Mouse (Mus musculus) neural tube, embryonic 13.5 days (tissue): Measurements from ENCODE around the gene Hrasls5. TPM values are rescaled to one million over a fixed set of nuclear protein-coding genes. Genes with fewer than 3 reads are reported as not detected.

Experiments
- ATAC-seq: fragments of 200-750 bp; cut with Nextera tagmentation; 2 replicates; pipeline ENCODE4 v1.8.0; 2017; ENCODE audit warnings: low read depth, mild to moderate bottlenecking, moderate TSS enrichment, moderate library complexity
- H3K27ac ChIP-seq: fragments of 300-500 bp; sonication (generic); replicated peaks from 2 replicates; pipeline ENCODE4 v1.5.1; 2015; ENCODE audit warnings: moderate library complexity, mild to moderate bottlenecking, inconsistent platforms
- H3K27me3 ChIP-seq: fragments of 300-500 bp; sonication (generic); 2 replicates; pipeline ENCODE4 v1.6.1; 2015; ENCODE audit warnings: mild to moderate bottlenecking, inconsistent platforms
- H3K36me3 ChIP-seq: fragments of 300-500 bp; sonication (generic); 2 replicates; pipeline ENCODE4 v1.6.1; 2015; ENCODE audit warnings: mild to moderate bottlenecking, inconsistent platforms
- H3K4me1 ChIP-seq: fragments of 300-500 bp; sonication (generic); replicated peaks from 2 replicates; pipeline ENCODE4 v1.6.1; 2015; ENCODE audit warnings: inconsistent platforms
- H3K4me2 ChIP-seq: fragments of 300-500 bp; sonication (generic); 2 replicates; pipeline ENCODE4 v1.6.1; 2015; ENCODE audit warnings: inconsistent platforms, mild to moderate bottlenecking, moderate library complexity
- H3K4me3 ChIP-seq: fragments of 300-500 bp; sonication (generic); 2 replicates; pipeline ENCODE4 v1.5.1; 2015; ENCODE audit warnings: mild to moderate bottlenecking, inconsistent platforms
- H3K9ac ChIP-seq: fragments of 300-500 bp; sonication (generic); 2 replicates; pipeline ENCODE4 v1.6.1; 2015; ENCODE audit warnings: moderate library complexity, mild to moderate bottlenecking, inconsistent platforms
- H3K9me3 ChIP-seq: fragments of 300-500 bp; sonication (generic); 2 replicates; pipeline ENCODE4 v1.6.1; 2016; ENCODE audit warnings: inconsistent platforms
- WGBS: fragments of 180-500 bp; shearing (Covaris S2); methylation state at CpG from one replicate; pipeline ENCODE4 v1.1.7; 2015; 5-methylcytosine and 5-hydroxymethylcytosine counted together
- polyA plus RNA-seq: library from polyadenylated mRNA; unstranded; fragments of >200 nt; fragmentation: Nextera tagmentation; extraction: Ambion mirVana; gene quantifications from 2 replicates; pipeline ENCODE4 v1.2.1, GENCODE M21; 2015

Gene Hrasls5
- not detected in 2 replicates for polyA plus RNA-seq

- no peaks in the 10 kb centered on the region for H3K36me3 ChIP-seq
- H3K27ac ChIP-seq: no peak within 1 kb of the TSS
- no peaks in the 10 kb centered on the region for H3K9me3 ChIP-seq
- peaks cover 57% of the 10 kb centered on the region for H3K27me3 ChIP-seq
- peak within 1 kb of the TSS; percentile 42 for H3K4me3 ChIP-seq
- peak within 1 kb of the TSS; percentile 85 for H3K4me2 ChIP-seq
- peaks cover 16% of the 10 kb centered on the region for H3K4me1 ChIP-seq
- peak; percentile 49 for ATAC-seq
- H3K9ac ChIP-seq: peak within 1 kb of the TSS; percentile 63
- 3% methylated on average over 54 of the region's 54 CpGs for WGBS
These were observed at the start of gene Hrasls5 for GRCm38 (mm10) chr19:7611942-7612757. Gene Hrasls5, plus strand, starts transcription at chr19:7612541.

- no peak overlapping the region for H3K9ac ChIP-seq
- no peaks in the 10 kb centered on the region for H3K36me3 ChIP-seq
- H3K4me2 ChIP-seq: no peak overlapping the region
- H3K27me3 ChIP-seq: peaks cover 9% of the 10 kb centered on the region
- WGBS: 80% methylated on average over 10 of the region's 10 CpGs
- ATAC-seq: no peak
- no peak overlapping the region for H3K27ac ChIP-seq
- no peak overlapping the region for H3K4me3 ChIP-seq
- peaks cover 4% of the 10 kb centered on the region; the same call in 1 of the 2 replicates for H3K4me1 ChIP-seq
- H3K9me3 ChIP-seq: no peaks in the 10 kb centered on the region
These were observed 49.7 kb upstream of the Hrasls5 start for GRCm38 (mm10) chr19:7562601-7563129.

- H3K36me3 ChIP-seq: no peaks in the 10 kb centered on the region
- WGBS: 91% methylated on average over 2 of the region's 2 CpGs
- no peak overlapping the region for H3K9ac ChIP-seq
- no peak for ATAC-seq
- no peaks in the 10 kb centered on the region for H3K4me1 ChIP-seq
- H3K9me3 ChIP-seq: no peaks in the 10 kb centered on the region
- H3K27me3 ChIP-seq: no peaks in the 10 kb centered on the region
- H3K4me3 ChIP-seq: no peak overlapping the region
- no peak overlapping the region for H3K27ac ChIP-seq
- H3K4me2 ChIP-seq: no peak overlapping the region
These were observed 48.7 kb upstream of the Hrasls5 start for GRCm38 (mm10) chr19:7563676-7564075.

- ATAC-seq: no peak
- no peak overlapping the region for H3K27ac ChIP-seq
- no peaks in the 10 kb centered on the region for H3K9me3 ChIP-seq
- H3K4me1 ChIP-seq: no peaks in the 10 kb centered on the region
- H3K36me3 ChIP-seq: no peaks in the 10 kb centered on the region
- no peak overlapping the region for H3K4me3 ChIP-seq
- H3K4me2 ChIP-seq: no peak overlapping the region
- H3K9ac ChIP-seq: no peak overlapping the region
- 82% methylated on average over 1 of the region's 1 CpGs for WGBS
- H3K27me3 ChIP-seq: no peaks in the 10 kb centered on the region
These were observed 47.9 kb upstream of the Hrasls5 start for GRCm38 (mm10) chr19:7564457-7564856.

GRCm38 (mm10) chr19:7566826-7567225 lies 45.5 kb upstream of the Hrasls5 start:
- no peaks in the 10 kb centered on the region for H3K4me1 ChIP-seq
- H3K9me3 ChIP-seq: no peaks in the 10 kb centered on the region
- no peaks in the 10 kb centered on the region for H3K36me3 ChIP-seq
- H3K9ac ChIP-seq: no peak overlapping the region
- no peak overlapping the region for H3K4me3 ChIP-seq
- no peaks in the 10 kb centered on the region for H3K27me3 ChIP-seq
- 64% methylated on average over 3 of the region's 3 CpGs for WGBS
- no peak for ATAC-seq
- H3K4me2 ChIP-seq: no peak overlapping the region
- H3K27ac ChIP-seq: no peak overlapping the region

- ATAC-seq: no peak
- Histone ChIP-seq H3K27me3 (no peaks in the 10 kb centered on the region), H3K9me3 (no peaks in the 10 kb centered on the region), H3K4me2 (no peak overlapping the region), H3K9ac (no peak overlapping the region), H3K27ac (no peak overlapping the region), H3K4me3 (no peak overlapping the region), H3K36me3 (no peaks in the 10 kb centered on the region), H3K4me1 (no peaks in the 10 kb centered on the region)
- 51% methylated on average over 3 of the region's 3 CpGs for WGBS
These were observed 44.0 kb upstream of the Hrasls5 start for GRCm38 (mm10) chr19:7568364-7568763.

- no peaks in the 10 kb centered on the region for H3K9me3 ChIP-seq
- no peak overlapping the region for H3K9ac ChIP-seq
- 87% methylated on average over 5 of the region's 5 CpGs for WGBS
- no peaks in the 10 kb centered on the region for H3K4me1 ChIP-seq
- no peak overlapping the region for H3K4me2 ChIP-seq
- H3K27me3 ChIP-seq: no peaks in the 10 kb centered on the region
- ATAC-seq: no peak
- no peaks in the 10 kb centered on the region for H3K36me3 ChIP-seq
- no peak overlapping the region for H3K27ac ChIP-seq
- no peak overlapping the region for H3K4me3 ChIP-seq
These were observed 42.7 kb upstream of the Hrasls5 start for GRCm38 (mm10) chr19:7569650-7570049.

GRCm38 (mm10) chr19:7576180-7576579 lies 36.2 kb upstream of the Hrasls5 start:
- H3K9me3 ChIP-seq: no peaks in the 10 kb centered on the region
- no peaks in the 10 kb centered on the region for H3K27me3 ChIP-seq
- H3K4me1 ChIP-seq: no peaks in the 10 kb centered on the region
- no peak for ATAC-seq
- H3K9ac ChIP-seq: no peak overlapping the region
- no peak overlapping the region for H3K4me3 ChIP-seq
- no peak overlapping the region for H3K4me2 ChIP-seq
- WGBS: 91% methylated on average over 1 of the region's 1 CpGs
- H3K36me3 ChIP-seq: no peaks in the 10 kb centered on the region
- H3K27ac ChIP-seq: no peak overlapping the region

- H3K4me3 ChIP-seq: no peak overlapping the region
- H3K27ac ChIP-seq: no peak overlapping the region
- no peaks in the 10 kb centered on the region for H3K9me3 ChIP-seq
- no peak overlapping the region for H3K9ac ChIP-seq
- ATAC-seq: no peak
- H3K4me1 ChIP-seq: no peaks in the 10 kb centered on the region
- no peaks in the 10 kb centered on the region for H3K27me3 ChIP-seq
- 78% methylated on average over 3 of the region's 3 CpGs for WGBS
- no peaks in the 10 kb centered on the region for H3K36me3 ChIP-seq
- no peak overlapping the region for H3K4me2 ChIP-seq
These were observed 34.6 kb upstream of the Hrasls5 start for GRCm38 (mm10) chr19:7577710-7578109.

- no peak for ATAC-seq
- no peak overlapping the region for H3K4me2 ChIP-seq
- H3K36me3 ChIP-seq: no peaks in the 10 kb centered on the region
- H3K27ac ChIP-seq: no peak overlapping the region
- no peak overlapping the region for H3K4me3 ChIP-seq
- WGBS: 64% methylated on average over 5 of the region's 5 CpGs
- no peak overlapping the region for H3K9ac ChIP-seq
- H3K27me3 ChIP-seq: no peaks in the 10 kb centered on the region
- no peaks in the 10 kb centered on the region for H3K4me1 ChIP-seq
- no peaks in the 10 kb centered on the region for H3K9me3 ChIP-seq
These were observed 31.3 kb upstream of the Hrasls5 start for GRCm38 (mm10) chr19:7581042-7581441.

GRCm38 (mm10) chr19:7583101-7583500 lies 29.2 kb upstream of the Hrasls5 start:
- H3K27ac ChIP-seq: no peak overlapping the region
- 65% methylated on average over 7 of the region's 7 CpGs for WGBS
- H3K27me3 ChIP-seq: no peaks in the 10 kb centered on the region
- no peak overlapping the region for H3K9ac ChIP-seq
- no peak overlapping the region for H3K4me2 ChIP-seq
- H3K4me3 ChIP-seq: no peak overlapping the region
- no peaks in the 10 kb centered on the region for H3K4me1 ChIP-seq
- no peak for ATAC-seq
- no peaks in the 10 kb centered on the region for H3K9me3 ChIP-seq
- no peaks in the 10 kb centered on the region for H3K36me3 ChIP-seq

- Histone ChIP-seq H3K4me1 (no peaks in the 10 kb centered on the region), H3K4me2 (no peak overlapping the region), H3K9me3 (no peaks in the 10 kb centered on the region), H3K27me3 (no peaks in the 10 kb centered on the region), H3K9ac (no peak overlapping the region), H3K36me3 (no peaks in the 10 kb centered on the region), H3K4me3 (no peak overlapping the region), H3K27ac (no peak overlapping the region)
- no peak for ATAC-seq
- 84% methylated on average over 3 of the region's 3 CpGs for WGBS
These were observed 28.7 kb upstream of the Hrasls5 start for GRCm38 (mm10) chr19:7583599-7583998.

- no peak overlapping the region for H3K27ac ChIP-seq
- H3K4me1 ChIP-seq: no peaks in the 10 kb centered on the region
- no peaks in the 10 kb centered on the region for H3K36me3 ChIP-seq
- no peak overlapping the region for H3K9ac ChIP-seq
- no peak for ATAC-seq
- no peak overlapping the region for H3K4me2 ChIP-seq
- 88% methylated on average over 8 of the region's 8 CpGs for WGBS
- H3K27me3 ChIP-seq: no peaks in the 10 kb centered on the region
- no peak overlapping the region for H3K4me3 ChIP-seq
- H3K9me3 ChIP-seq: no peaks in the 10 kb centered on the region
These were observed 27.1 kb upstream of the Hrasls5 start for GRCm38 (mm10) chr19:7585279-7585678.
